Mouse (Mus musculus): ENCODE data around the gene 2310033P09Rik. TPM values are rescaled to one million over a fixed set of nuclear protein-coding genes. Genes with fewer than 3 reads are reported as not detected.
A peak's percentile ranks its signal among the peaks of the same experiment; 100 is the strongest.

2310033P09Rik gene
- polyA plus RNA-seq, 1 experiment from 2014 or later, result 25.2 TPM

- Histone ChIP-seq H3K27ac (ENCODE audit: low read length) (no peak overlapping the region), H3K4me3 (ENCODE audit: low read depth, low read length) (no peak overlapping the region), H3K9ac (ENCODE audit: low read depth, low read length) (no peak overlapping the region), H3K27me3 (ENCODE audit: control insufficient read depth, insufficient read depth, low read depth, low read length) (no peaks in the 10 kb centered on the region), H3K36me3 (ENCODE audit: control insufficient read depth, insufficient read depth, low read length) (peaks cover 1% of the 10 kb centered on the region; the same call in 1 of the 2 replicates), H3K4me2 (ENCODE audit: low read length) (no peak overlapping the region), H3K9me3 (replicated peaks; ENCODE audit: control insufficient read depth, low read length, poor library complexity, severe bottlenecking) (no peaks in the 10 kb centered on the region), H3K4me1 (ENCODE audit: control insufficient read depth, insufficient read depth, low read length) (peaks cover 42% of the 10 kb centered on the region)
- 75% methylated on average over 2 of the region's 2 CpGs for WGBS
- no peak for ATAC-seq
Measured at GRCm38 (mm10) chr11:59224470-59224869, 16.3 kb downstream of the 2310033P09Rik start.

GRCm38 (mm10) chr11:59225167-59225566 lies 17.0 kb downstream of the 2310033P09Rik start:
- H3K4me2 ChIP-seq (ENCODE audit: low read length), result no peak overlapping the region
- no peaks in the 10 kb centered on the region for H3K27me3 ChIP-seq (ENCODE audit: control insufficient read depth, insufficient read depth, low read depth, low read length)
- H3K4me3 ChIP-seq (ENCODE audit: low read depth, low read length), result no peak overlapping the region
- H3K4me1 ChIP-seq (ENCODE audit: control insufficient read depth, insufficient read depth, low read length), result peaks cover 42% of the 10 kb centered on the region
- no peaks in the 10 kb centered on the region for H3K36me3 ChIP-seq (ENCODE audit: control insufficient read depth, insufficient read depth, low read length)
- no peaks in the 10 kb centered on the region for H3K9me3 ChIP-seq (replicated peaks; ENCODE audit: control insufficient read depth, low read length, poor library complexity, severe bottlenecking)
- WGBS, result 75% methylated on average over 2 of the region's 2 CpGs
- ATAC-seq, result no peak
- no peak overlapping the region for H3K9ac ChIP-seq (ENCODE audit: low read depth, low read length)
- H3K27ac ChIP-seq (ENCODE audit: low read length), result no peak overlapping the region

GRCm38 (mm10) chr11:59226251-59226650 lies 18.1 kb downstream of the 2310033P09Rik start:
- Histone ChIP-seq H3K36me3 (ENCODE audit: control insufficient read depth, insufficient read depth, low read length) (no peaks in the 10 kb centered on the region), H3K27ac (ENCODE audit: low read length) (no peak overlapping the region), H3K4me1 (ENCODE audit: control insufficient read depth, insufficient read depth, low read length) (peaks cover 41% of the 10 kb centered on the region), H3K27me3 (ENCODE audit: control insufficient read depth, insufficient read depth, low read depth, low read length) (no peaks in the 10 kb centered on the region), H3K4me3 (ENCODE audit: low read depth, low read length) (peak overlapping the region; percentile 97), H3K9me3 (replicated peaks; ENCODE audit: control insufficient read depth, low read length, poor library complexity, severe bottlenecking) (no peaks in the 10 kb centered on the region), H3K4me2 (ENCODE audit: low read length) (peak overlapping the region; percentile 66), H3K9ac (ENCODE audit: low read depth, low read length) (no peak overlapping the region)
- WGBS, result 64% methylated on average over 3 of the region's 3 CpGs
- no peak for ATAC-seq

GRCm38 (mm10) chr11:59226787-59227603 lies 18.9 kb downstream of the 2310033P09Rik start:
- H3K9me3 ChIP-seq (replicated peaks; ENCODE audit: control insufficient read depth, low read length, poor library complexity, severe bottlenecking), result no peaks in the 10 kb centered on the region
- peaks cover 36% of the 10 kb centered on the region for H3K4me1 ChIP-seq (ENCODE audit: control insufficient read depth, insufficient read depth, low read length)
- peak overlapping the region; percentile 97 for H3K4me3 ChIP-seq (ENCODE audit: low read depth, low read length)
- no peaks in the 10 kb centered on the region for H3K36me3 ChIP-seq (ENCODE audit: control insufficient read depth, insufficient read depth, low read length)
- H3K4me2 ChIP-seq (ENCODE audit: low read length), result peak overlapping the region; percentile 66
- ATAC-seq, result no peak
- 5% methylated on average over 21 of the region's 21 CpGs for whole genome bisulfite sequencing
- H3K27me3 ChIP-seq (ENCODE audit: control insufficient read depth, insufficient read depth, low read depth, low read length), result no peaks in the 10 kb centered on the region
- H3K27ac ChIP-seq (ENCODE audit: low read length), result peak overlapping the region; percentile 90
- peak overlapping the region; percentile 98 for H3K9ac ChIP-seq (ENCODE audit: low read depth, low read length)

- peak overlapping the region; percentile 66 for H3K4me2 ChIP-seq (ENCODE audit: low read length)
- H3K9me3 ChIP-seq (replicated peaks; ENCODE audit: control insufficient read depth, low read length, poor library complexity, severe bottlenecking), result no peaks in the 10 kb centered on the region
- under 1% methylated on average over 46 of the region's 51 CpGs for WGBS
- H3K36me3 ChIP-seq (ENCODE audit: control insufficient read depth, insufficient read depth, low read length), result no peaks in the 10 kb centered on the region
- no peaks in the 10 kb centered on the region for H3K27me3 ChIP-seq (ENCODE audit: control insufficient read depth, insufficient read depth, low read depth, low read length)
- peak; percentile 80; the same call in 1 of the 2 replicates for ATAC-seq
- peak overlapping the region; percentile 98 for H3K9ac ChIP-seq (ENCODE audit: low read depth, low read length)
- H3K4me1 ChIP-seq (ENCODE audit: control insufficient read depth, insufficient read depth, low read length), result peaks cover 34% of the 10 kb centered on the region
- peak overlapping the region; percentile 97 for H3K4me3 ChIP-seq (ENCODE audit: low read depth, low read length)
- peak overlapping the region; percentile 90 for H3K27ac ChIP-seq (ENCODE audit: low read length)
Measured at GRCm38 (mm10) chr11:59227604-59228121, 19.5 kb downstream of the 2310033P09Rik start.

- Histone ChIP-seq H3K9ac (ENCODE audit: low read depth, low read length) (peak within 1 kb of the TSS; percentile 98), H3K9me3 (replicated peaks; ENCODE audit: control insufficient read depth, low read length, poor library complexity, severe bottlenecking) (no peaks in the 10 kb centered on the region), H3K27ac (ENCODE audit: low read length) (peak within 1 kb of the TSS; percentile 90), H3K4me2 (ENCODE audit: low read length) (peak within 1 kb of the TSS; percentile 66), H3K36me3 (ENCODE audit: control insufficient read depth, insufficient read depth, low read length) (no peaks in the 10 kb centered on the region), H3K4me1 (ENCODE audit: control insufficient read depth, insufficient read depth, low read length) (peaks cover 34% of the 10 kb centered on the region), H3K4me3 (ENCODE audit: low read depth, low read length) (peak within 1 kb of the TSS; percentile 97), H3K27me3 (ENCODE audit: control insufficient read depth, insufficient read depth, low read depth, low read length) (no peaks in the 10 kb centered on the region)
- peak; percentile 95 for ATAC-seq
- 7% methylated on average over 51 of the region's 59 CpGs for WGBS
Measured at GRCm38 (mm10) chr11:59228122-59228953, 20.2 kb downstream of the 2310033P09Rik start, which contains the start of gene Arf1. Arf1 (minus strand) TSS chr11:59228270.

- H3K27me3 ChIP-seq (ENCODE audit: control insufficient read depth, insufficient read depth, low read depth, low read length), result no peaks in the 10 kb centered on the region
- no peaks in the 10 kb centered on the region for H3K36me3 ChIP-seq (ENCODE audit: control insufficient read depth, insufficient read depth, low read length)
- no peaks in the 10 kb centered on the region for H3K9me3 ChIP-seq (replicated peaks; ENCODE audit: control insufficient read depth, low read length, poor library complexity, severe bottlenecking)
- no peak overlapping the region for H3K4me3 ChIP-seq (ENCODE audit: low read depth, low read length)
- no peak overlapping the region for H3K27ac ChIP-seq (ENCODE audit: low read length)
- no peak overlapping the region for H3K4me2 ChIP-seq (ENCODE audit: low read length)
- H3K9ac ChIP-seq (ENCODE audit: low read depth, low read length), result no peak overlapping the region
- ATAC-seq, result no peak
- 15% methylated on average over 7 of the region's 7 CpGs for WGBS
- peaks cover 25% of the 10 kb centered on the region for H3K4me1 ChIP-seq (ENCODE audit: control insufficient read depth, insufficient read depth, low read length)
Measured at GRCm38 (mm10) chr11:59230144-59230760, 22.1 kb downstream of the 2310033P09Rik start.

- no peak overlapping the region for H3K4me2 ChIP-seq (ENCODE audit: low read length)
- ATAC-seq, result no peak
- no peaks in the 10 kb centered on the region for H3K36me3 ChIP-seq (ENCODE audit: control insufficient read depth, insufficient read depth, low read length)
- no peak overlapping the region for H3K27ac ChIP-seq (ENCODE audit: low read length)
- H3K4me1 ChIP-seq (ENCODE audit: control insufficient read depth, insufficient read depth, low read length), result peaks cover 6% of the 10 kb centered on the region; the same call in 1 of the 2 replicates
- H3K9ac ChIP-seq (ENCODE audit: low read depth, low read length), result no peak overlapping the region
- no peak overlapping the region for H3K4me3 ChIP-seq (ENCODE audit: low read depth, low read length)
- H3K9me3 ChIP-seq (replicated peaks; ENCODE audit: control insufficient read depth, low read length, poor library complexity, severe bottlenecking), result no peaks in the 10 kb centered on the region
- H3K27me3 ChIP-seq (ENCODE audit: control insufficient read depth, insufficient read depth, low read depth, low read length), result no peaks in the 10 kb centered on the region
- WGBS, result 65% methylated on average over 2 of the region's 2 CpGs
Measured at GRCm38 (mm10) chr11:59232797-59233196, 24.7 kb downstream of the 2310033P09Rik start.
